Mouse (Mus musculus): ENCODE measurements around the gene Ccdc70.
"Not testable (repeated sequence)": the region's sequence is repeated elsewhere in the genome, so short reads cannot be mapped to it uniquely, and the experiment has no call there.

Gene Ccdc70

DNA sequence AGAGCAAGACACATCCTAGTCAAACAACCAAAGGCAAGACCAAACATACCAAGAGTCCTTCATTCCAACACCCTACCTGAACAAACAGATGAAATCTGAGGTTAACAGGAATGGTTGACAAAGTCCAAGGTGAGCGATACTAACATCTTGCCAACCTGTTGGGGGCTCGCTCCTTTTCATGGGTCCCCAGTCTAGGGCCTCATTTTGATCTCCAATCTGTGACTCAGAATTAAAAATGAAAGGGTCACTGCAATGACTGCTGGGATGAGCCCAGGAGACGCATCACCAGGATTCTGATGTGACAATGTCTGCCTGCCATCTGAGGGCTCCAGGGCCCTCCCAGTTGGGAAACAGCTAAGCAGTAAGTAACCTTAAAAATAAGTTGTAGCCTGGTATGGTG is at the start of gene Ccdc70:
TSS of gene Ccdc70 (plus strand) at position 301 of the 400 bp plus-strand sequence.
- DNase-seq (ENCODE audit: extremely low spot score, low spot score), result no peak

DNA sequence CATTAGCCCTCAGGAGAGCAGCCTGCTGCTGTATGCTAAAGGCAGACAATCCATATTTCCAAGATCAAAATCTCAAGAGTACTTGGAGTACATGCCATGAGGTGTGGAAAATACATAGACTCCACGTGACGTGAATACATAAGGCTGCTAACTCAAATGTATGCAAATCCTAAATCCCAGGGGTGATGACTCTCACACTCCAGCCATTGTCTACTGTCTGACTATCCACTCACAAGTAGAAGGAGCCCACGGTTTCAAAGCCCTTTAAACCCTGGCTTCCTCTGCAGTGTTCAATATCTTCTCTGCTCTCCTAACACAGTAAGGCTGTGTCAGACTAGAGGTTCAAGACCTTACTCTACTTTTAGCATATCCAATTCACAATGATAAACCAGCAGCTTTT is 38.8 kb upstream of the Ccdc70 start:
- DNase-seq (ENCODE audit: extremely low spot score, low spot score), result not testable (repeated sequence)

DNA sequence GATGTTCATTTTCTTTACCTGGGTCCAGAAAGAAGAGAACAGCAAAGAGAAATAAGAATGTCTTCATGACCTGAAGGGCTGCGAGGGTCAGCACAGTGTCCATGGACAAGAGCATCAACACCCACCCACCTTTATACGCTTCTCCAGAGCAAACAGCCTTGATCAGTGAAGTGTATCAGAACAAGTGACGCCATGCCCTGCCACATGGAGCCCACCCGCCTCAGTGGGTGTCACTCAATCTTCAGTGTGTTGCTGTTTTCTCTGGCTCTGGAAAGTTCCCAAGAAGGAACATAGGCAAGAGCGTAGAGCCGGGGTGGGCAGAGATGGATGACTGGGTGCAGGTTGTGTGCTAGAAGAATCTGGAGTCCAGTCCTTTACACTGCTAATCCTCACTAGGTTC is 37.0 kb upstream of the Ccdc70 start, which contains the start of gene Defb15:
TSS of gene Defb15 (minus strand) at position 101 of the 400 bp plus-strand sequence.
- DNase-seq (ENCODE audit: extremely low spot score, low spot score), result no peak

DNA sequence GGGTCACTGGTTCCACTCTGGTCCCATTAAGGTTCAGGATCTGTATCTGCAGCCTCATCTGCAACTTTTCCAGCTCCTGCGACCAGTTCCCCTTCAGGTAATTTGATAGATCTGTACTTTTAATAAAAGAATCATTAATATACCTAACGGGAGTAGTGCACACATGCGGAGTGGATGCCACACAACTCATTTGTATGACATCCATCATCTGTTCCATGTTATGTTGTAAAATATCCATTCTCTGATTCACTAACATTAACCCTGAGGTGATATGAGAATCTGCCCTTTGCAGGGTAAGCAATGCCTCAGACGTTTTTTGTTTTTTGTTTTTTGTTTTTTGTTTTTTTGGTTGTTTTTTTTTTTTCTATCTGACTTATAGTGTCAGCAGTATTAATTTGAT is 31.5 kb upstream of the Ccdc70 start, which contains the start of gene Defb35:
TSS of gene Defb35 (plus strand) at position 301 of the 400 bp plus-strand sequence.
- not testable (repeated sequence) for DNase-seq (ENCODE audit: extremely low spot score, low spot score)

DNA sequence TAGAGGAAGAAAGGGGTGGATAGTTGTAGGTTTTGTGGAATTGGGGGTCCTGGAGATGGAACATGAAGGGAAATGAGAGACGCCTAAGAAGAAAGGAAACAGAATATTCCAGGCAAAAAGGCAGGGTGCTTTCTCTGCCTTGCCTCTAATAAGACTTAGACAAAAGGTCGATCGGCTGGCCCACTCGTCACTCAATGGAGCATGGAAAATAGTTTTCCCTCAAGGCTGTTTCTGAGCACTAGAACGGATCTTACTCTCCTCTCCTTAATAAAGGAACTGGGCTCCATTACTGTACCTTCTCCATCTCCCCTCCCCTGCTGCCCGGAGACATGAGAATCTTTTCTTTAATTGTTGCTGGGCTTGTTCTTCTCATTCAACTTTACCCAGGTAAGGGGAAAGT is 23.1 kb upstream of the Ccdc70 start, which contains the start of gene Defb13:
TSS of gene Defb13 (plus strand) at position 301 of the 400 bp plus-strand sequence.
- no peak for DNase-seq (ENCODE audit: extremely low spot score, low spot score)

DNA sequence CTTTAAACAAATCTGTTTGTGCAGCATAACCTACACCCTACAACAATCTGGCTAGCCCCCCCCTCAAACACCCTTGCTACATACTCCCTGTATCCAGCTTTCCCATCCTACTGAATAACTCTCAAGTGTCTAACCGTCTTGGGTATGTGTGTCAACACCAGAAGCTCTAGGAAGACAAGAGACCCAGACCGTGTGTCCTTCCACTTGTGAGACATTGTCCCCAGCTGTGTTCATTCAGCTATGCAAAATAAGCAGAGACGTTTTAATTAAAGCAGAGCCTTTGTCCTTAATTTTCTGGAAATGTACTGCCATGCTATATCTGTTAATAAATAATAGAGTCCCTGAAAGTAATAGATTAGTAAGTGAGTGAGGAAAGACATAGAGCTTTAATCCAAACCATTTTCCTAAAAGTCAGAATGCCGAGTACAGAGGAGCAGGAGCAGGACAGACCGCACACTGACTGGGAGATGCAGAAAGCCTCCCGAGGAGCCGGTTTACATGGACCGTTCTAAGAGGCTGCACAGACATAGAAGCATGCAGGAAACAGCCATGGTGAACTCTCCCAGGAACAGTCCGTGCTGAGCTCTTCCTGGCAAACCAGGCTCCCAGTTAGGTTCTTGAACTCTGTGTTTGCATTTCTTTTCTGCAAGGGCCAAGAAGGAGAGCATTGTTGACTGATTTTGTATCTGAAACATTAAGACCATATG is 22.1 kb upstream of the Ccdc70 start:
- DNase-seq (ENCODE audit: extremely low spot score, low spot score), result no peak

DNA sequence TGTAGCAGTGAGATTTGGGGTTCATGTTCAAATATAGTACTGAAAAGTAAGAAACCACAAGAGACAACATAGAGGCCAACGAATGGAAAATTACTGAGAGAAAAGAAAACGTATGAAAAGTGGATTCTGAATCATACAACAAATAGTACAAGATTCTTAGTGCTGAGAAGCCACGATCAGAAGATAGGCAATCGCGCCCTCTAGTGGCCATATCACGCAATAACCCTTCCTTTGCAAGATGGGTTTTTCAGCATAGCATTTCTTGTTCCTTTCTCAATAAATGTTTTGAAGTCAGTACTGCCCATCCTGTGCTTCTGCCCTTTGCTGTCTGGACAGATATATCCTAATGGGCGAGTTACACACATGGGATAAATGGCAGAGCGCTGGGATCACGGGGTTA is 14.3 kb upstream of the Ccdc70 start:
- peak; percentile 50 for DNase-seq (ENCODE audit: extremely low spot score, low spot score)

DNA sequence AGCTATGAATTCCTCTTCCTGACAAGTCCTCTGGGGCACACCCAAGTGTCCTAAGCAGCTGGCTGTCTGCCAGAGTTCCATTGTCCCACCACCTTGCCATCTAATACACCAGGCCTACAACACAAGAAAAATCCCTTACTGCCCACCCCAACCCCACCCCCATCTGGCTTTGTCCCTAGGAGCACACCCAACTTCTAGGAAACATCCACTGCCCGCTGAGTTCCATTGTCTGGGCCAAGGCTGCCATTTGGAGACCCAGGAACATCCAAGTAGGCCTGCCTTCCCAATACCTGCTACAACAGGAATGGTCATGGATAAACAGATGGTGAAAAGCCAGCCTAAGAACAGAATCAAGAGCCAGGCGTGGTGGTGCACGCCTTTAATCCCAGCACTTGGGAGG is 13.2 kb upstream of the Ccdc70 start:
- DNase-seq (ENCODE audit: extremely low spot score, low spot score), result no peak

DNA sequence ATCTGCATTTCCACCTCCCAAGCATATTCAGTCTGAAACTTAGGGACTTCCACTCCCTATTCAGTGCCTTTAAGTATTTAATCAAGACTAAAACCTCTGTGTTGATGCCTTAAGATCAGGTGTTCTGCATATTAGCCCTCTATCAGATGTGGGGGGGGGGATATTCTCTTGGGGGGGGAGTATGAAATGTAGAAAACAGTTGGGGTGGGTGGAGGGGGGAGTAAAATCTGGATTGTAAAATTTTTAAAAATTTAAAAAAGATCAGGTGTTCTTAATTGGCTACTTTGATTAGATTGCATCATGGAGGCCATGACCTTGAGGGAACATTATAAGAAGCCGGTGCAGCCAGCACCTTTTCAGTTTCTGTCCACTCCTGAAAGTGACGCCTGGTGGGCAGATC is 11.2 kb upstream of the Ccdc70 start, which contains the start of gene Fam90a1a:
TSS of gene Fam90a1a (plus strand) at position 301 of the 400 bp plus-strand sequence.
- DNase-seq (ENCODE audit: extremely low spot score, low spot score), result no peak

DNA sequence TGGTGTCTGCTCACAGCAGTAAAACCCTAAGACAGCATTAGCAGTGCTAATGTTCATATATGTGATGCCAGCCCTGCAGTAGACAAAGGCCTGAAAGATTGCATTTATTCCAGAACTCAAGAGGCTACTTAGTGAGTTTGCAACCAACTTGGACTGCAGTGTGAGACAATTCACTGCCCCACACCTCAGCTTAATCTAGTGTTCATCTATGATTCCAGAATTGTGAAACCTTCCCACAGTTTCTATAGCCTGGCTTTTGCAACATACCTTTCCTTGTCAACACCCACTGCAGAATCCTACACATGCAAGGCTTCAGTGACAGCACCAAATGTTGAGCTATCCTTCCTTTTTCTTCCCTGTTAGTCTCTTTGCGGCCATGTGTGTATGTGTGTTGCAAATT is 2.9 kb upstream of the Ccdc70 start:
- DNase-seq (ENCODE audit: extremely low spot score, low spot score), result no peak

DNA sequence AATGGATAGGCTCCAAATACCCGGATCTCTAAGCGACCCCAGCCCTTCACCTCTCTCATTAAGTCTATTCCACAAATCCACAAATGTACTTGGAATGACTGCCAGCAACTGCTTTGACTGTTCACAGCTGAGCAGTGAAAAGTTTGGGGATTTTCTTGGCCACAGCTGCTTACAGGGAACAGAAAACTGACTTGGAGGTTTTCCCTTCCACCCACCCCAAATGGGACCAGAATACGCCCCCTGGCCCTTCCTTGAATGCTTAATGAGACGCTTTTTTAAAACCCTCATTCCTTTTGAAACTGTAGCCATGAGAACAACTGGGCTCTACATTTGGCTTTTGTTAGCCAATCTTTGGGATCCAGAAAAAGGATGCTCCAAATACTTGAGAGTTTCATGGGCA is 8.6 kb downstream of the Ccdc70 start:
- DNase-seq (ENCODE audit: extremely low spot score, low spot score), result no peak

DNA sequence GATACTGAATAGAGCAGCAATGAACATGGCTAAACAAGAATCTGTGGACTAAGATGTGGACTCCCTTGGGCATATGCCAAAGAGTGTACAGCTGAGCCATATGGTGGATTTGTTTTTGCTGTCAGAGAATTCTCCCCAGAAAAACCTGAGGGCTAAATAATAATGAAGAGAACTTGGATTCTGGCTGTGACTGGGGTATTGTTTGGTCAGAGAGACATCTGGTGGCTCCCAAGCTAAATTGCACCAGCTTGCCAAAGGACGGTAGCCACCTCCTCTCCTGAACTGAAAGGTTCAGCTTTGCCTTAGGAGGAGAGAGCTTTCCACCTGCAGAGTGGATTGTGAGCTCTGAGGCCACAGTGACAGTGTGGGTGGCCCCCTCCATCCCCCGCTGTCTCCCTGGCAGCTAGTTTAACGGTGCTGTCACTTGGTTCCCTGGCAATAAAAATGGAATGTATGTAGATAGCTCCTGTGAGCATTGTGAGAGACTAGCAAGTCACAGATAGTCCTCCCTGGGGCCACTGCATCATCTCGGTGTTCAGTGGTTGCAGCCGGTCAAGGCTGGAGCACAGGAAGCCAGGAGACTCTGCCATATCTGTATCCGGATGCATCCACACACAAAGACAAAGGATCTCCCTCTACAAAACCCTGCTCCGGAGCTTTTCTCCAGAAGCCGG is 12.2 kb downstream of the Ccdc70 start:
- no peak for DNase-seq (ENCODE audit: extremely low spot score, low spot score)

DNA sequence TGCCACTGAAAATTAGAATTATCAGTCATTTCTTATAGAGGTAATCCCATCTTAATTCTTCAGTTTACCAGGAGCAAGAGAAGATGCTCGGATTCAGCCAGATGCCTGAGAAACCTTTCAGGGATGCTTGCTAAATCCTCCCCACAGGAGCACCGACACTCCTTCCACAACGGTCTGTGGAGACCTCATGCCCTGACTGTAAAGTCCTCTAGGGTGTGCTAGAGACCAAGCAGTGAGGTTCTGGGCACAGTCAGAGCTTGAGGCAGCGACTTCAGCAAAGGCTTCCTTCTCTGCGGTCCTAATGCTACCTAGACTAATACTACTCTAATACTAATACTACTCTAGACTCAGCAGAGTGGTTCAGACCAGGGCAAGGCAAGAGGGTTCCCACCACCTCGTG is 22.6 kb downstream of the Ccdc70 start:
- DNase-seq (ENCODE audit: extremely low spot score, low spot score), result no peak

DNA sequence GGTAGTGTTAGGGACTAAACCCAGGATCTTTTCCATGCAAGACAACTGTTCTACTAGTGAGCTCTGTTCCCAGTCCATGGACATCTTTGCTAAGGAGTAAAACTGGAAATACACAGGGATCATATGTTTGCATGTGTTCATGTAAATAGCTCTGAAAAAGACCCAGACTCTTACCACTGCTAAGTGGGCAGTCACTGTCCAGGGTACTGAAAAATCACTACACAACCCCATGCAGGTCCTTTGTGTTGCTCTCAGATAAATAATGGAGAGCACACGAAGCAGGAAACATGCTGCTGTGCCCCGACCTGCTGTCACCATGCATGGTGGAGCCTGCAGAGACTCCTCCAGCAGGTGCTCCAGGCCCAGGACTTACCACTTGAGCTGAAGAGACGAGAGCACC is 25.6 kb downstream of the Ccdc70 start:
- DNase-seq (ENCODE audit: extremely low spot score, low spot score), result no peak

DNA sequence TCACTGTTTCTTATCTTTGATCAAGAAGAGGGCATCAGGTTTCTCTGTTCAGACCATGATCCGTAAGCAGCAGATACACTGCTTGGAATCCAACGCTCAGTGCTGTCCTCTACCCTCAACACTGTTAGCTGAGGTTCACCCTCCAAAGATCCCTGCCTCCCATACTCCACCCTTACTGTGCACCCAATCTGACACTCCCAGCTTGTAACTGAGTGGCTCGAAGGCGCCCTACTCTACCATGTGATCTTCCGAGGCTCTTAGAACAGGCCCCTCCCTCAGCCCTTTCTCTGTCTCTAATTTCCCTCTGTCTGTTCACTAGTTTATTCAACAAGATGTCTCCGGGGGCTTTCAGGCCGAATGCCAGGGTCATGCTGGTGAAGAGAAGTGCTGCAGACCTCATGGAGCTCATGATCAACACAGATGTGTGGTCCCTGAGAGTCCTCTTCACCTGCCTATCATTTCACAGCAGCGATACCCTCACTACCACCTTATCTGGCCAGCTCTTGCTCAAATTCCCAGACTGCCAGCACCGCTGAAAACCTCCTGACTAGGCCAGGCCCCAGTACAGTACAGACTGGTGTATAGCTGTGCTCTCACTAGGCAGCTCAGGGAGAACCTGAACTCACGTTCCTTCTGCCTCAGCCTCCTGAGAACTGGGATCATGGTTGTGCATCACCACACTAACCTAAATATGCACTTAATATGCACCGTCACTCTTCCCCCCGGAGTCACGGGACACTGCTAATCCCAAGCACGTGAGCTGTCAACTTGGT is 35.4 kb downstream of the Ccdc70 start:
- no peak for DNase-seq (ENCODE audit: extremely low spot score, low spot score)

DNA sequence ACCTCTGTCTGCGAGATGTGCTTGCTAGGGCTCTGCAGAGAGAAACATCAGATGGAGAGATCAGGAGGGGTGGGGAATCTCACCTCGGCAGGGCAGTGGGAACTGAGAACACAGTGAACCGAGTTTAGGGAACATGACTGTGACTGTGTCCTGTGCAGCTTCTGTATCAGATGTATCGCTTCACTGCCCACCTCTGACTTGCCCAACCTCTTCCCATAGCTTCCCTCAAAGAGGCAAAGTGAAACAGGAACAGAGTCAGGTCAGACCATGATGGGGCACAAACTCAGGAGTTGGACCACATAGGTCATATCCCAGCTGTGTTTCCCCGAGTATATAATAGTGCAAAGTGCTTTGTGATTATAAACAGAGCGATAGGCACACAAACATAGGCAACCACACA is 36.8 kb downstream of the Ccdc70 start:
- DNase-seq (ENCODE audit: extremely low spot score, low spot score), result no peak

DNA sequence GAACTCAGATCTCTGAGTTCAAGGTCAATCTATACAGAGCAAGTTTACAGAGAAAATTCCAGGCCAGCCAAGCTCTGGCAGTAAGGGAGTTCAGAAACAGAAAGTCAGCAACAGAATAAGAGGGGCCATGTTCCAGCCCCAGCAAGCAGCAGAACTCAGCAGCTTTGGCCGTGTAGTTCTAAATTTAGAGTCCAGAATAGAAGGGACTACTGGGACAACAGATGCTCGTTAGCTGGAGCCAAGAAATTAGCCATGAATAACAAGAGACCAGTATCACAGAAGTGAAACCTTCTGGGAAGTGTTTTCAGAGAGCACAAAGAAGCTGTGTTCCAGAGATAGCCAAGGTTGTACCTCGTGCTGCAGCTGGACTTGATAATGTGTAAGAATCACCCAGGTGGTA is 39.8 kb downstream of the Ccdc70 start:
- no peak for DNase-seq (ENCODE audit: extremely low spot score, low spot score)

DNA sequence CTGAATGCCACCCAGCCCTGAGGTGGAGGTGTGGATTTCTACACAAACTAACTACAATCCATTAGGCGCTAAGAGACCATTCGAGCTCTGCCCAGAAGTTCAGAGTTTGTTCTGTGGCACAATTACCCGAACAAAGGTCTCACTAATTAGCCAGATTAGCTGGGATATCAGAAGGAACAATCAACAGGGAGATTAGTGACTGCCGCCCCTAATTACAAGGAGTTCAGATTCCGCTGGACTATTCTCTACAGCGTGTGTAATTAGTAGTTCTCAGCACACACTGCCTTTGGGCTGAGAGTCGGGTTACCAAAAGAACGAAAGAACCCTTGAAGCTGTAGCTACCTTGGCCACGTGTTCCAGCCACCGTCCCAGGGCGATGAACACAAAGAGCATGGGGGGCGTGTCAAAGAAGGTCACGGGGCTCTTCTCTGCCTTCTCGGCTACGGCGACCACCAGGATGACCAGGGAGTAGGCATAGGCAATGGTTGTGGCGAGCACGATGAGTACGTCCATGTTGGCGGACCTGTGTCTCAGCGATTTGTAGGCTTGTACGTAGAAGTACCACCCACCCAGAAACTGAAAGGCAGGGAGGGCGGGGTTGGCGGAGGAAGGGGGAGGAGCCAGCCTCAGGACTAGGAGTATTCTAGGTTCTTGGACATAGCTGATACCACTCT is 43.6 kb downstream of the Ccdc70 start:
- DNase-seq (ENCODE audit: extremely low spot score, low spot score), result no peak

DNA sequence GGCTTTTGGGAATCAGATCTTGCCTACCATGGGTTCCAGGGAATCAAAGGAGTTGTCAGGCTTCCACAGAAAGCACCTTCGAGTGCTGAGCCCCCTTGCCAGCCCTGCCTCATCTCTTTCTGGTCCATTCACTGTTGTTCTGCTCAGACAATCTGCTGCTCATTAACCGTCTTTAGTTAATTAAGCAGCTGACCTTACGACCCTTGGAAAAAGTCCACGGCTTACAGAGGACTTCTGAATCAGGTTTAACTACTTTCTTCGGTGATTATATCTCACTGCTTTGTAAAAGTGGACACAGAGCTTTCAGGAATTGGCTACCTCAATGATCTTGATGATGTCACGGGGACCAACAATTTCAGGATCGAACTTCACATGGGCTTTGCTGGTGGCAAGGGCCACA is 48.2 kb downstream of the Ccdc70 start:
- DNase-seq (ENCODE audit: extremely low spot score, low spot score), result no peak

DNA sequence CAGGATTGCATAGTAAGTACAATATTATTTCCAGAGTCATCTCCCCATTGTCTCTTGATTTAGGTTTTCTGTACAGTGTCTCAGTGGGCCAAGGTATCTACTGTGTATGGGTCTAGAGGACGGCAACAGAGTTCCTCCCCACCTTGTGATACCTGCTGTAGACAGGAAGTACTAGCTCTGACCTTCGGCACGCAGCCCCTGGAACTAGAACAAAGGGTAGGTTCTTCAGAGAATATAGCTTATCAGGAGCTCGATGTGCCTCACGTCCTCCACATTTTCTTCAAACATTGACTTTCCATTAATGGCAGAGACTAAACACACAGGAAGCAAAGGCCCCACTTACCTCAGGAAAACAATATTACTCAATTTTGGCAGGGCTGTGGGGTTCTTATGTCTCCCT is 49.9 kb downstream of the Ccdc70 start:
- DNase-seq (ENCODE audit: extremely low spot score, low spot score), result no peak

DNA sequence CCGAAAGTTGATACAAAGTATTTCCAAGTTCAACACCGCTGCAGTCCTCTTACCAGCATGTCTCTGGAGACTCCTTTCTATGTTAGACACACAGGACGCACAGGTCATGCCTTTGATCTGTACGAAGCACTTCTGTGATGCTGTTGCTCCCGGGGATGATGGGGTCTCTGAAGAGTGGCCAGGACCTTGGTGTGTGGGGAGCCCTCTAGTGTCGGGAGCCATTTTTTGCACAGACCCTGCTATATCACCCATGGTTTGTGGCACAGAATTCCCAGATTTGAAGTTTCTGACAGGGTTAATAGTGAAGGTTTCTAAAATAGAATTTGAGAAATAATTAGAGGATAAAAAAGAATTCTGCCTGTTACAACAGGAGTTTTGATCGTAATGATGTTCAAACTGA is 52.7 kb downstream of the Ccdc70 start:
- no peak for DNase-seq (ENCODE audit: extremely low spot score, low spot score)
